Mouse (Mus musculus) CH12.LX (cell line): ENCODE measurements around the gene Maats1. TPM values are rescaled to one million over a fixed set of nuclear protein-coding genes. Genes with fewer than 3 reads are reported as not detected.

Experiments
- DNase-seq: peaks from one replicate; pipeline ENCODE4 v3.0.0-alpha.2; 2013; ENCODE audit errors: extremely low read depth
- H3K27ac ChIP-seq: 2 replicates; pipeline ENCODE4 v1.5.1; 2012; ENCODE audit warnings: low read depth, mild to moderate bottlenecking, control low read depth, moderate library complexity; ENCODE audit not compliant: insufficient read depth
- H3K27me3 ChIP-seq: replicated peaks from 2 replicates; pipeline ENCODE3; 2012; ENCODE audit warnings: inconsistent platforms
- H3K36me3 ChIP-seq, 2 experiments: replicated peaks in 1 of 2; 2 replicates each; pipeline versions ENCODE3 to v1.6.1; 2012; ENCODE audit warnings: inconsistent platforms in 1 of 2, low read length in 1 of 2, mild to moderate bottlenecking in 1 of 2, mixed read lengths in 1 of 2, moderate library complexity in 1 of 2; ENCODE audit not compliant: control insufficient read depth in 1 of 2, insufficient read depth in 1 of 2
- H3K4me1 ChIP-seq, 2 experiments: 2 replicates each; pipeline ENCODE4 v1.6.1; 2012; ENCODE audit warnings: inconsistent platforms in 1 of 2, moderate library complexity in 1 of 2; ENCODE audit not compliant: insufficient read depth in 2 of 2, control insufficient read depth in 1 of 2
- H3K4me2 ChIP-seq: 2 replicates; pipeline ENCODE4 v1.6.1; 2012; ENCODE audit warnings: low read depth, mild to moderate bottlenecking, control low read depth; ENCODE audit not compliant: poor library complexity, insufficient read depth, severe bottlenecking
- H3K4me3 ChIP-seq, 3 experiments: fragments of 150-350 bp in 1 of 3; sonication (generic) in 1 of 3; replicated peaks in 1 of 3; 2 replicates each; pipeline versions ENCODE3 to v1.5.1; 2011 to 2012; ENCODE audit warnings: low read depth in 2 of 3, low read length in 2 of 3, mild to moderate bottlenecking in 2 of 3, moderate library complexity in 2 of 3, control low read depth in 1 of 3, improper control_type of control experiment in 1 of 3, inconsistent platforms in 1 of 3, mixed read lengths in 1 of 3; ENCODE audit not compliant: poor library complexity in 1 of 3
- H3K79me2 ChIP-seq: replicated peaks from 2 replicates; pipeline ENCODE4 v1.6.1; 2012; ENCODE audit warnings: mild to moderate bottlenecking, moderate library complexity; ENCODE audit not compliant: control insufficient read depth, poor library complexity, insufficient read depth, severe bottlenecking; ENCODE audit errors: extremely low read depth
- H3K9ac ChIP-seq: 2 replicates; pipeline ENCODE4 v1.6.1; 2012; ENCODE audit warnings: low read depth, mild to moderate bottlenecking, control low read depth, moderate library complexity; ENCODE audit not compliant: insufficient read depth
- H3K9me3 ChIP-seq: replicated peaks from 2 replicates; pipeline ENCODE3; 2012; ENCODE audit warnings: low read length, inconsistent platforms, mixed read lengths
- BHLHE40 ChIP-seq: IDR thresholded peaks from 2 replicates; pipeline ENCODE4 v1.6.1; 2011; ENCODE audit warnings: mild to moderate bottlenecking, low read depth, low read length, improper control_type of control experiment
- CHD1 ChIP-seq: IDR thresholded peaks from 2 replicates; pipeline ENCODE4 v1.6.1; 2012; ENCODE audit warnings: low read depth, low read length, improper control_type of control experiment, inconsistent platforms
- CHD2 ChIP-seq: IDR thresholded peaks from 2 replicates; pipeline ENCODE4 v1.6.1; 2011; ENCODE audit warnings: low read length, improper control_type of control experiment
- E2F4 ChIP-seq: IDR thresholded peaks from 2 replicates; pipeline ENCODE4 v1.6.1; 2011; ENCODE audit warnings: low read depth, low read length, improper control_type of control experiment; ENCODE audit not compliant: insufficient replicate concordance
- ELF1 ChIP-seq: IDR thresholded peaks from 2 replicates; pipeline ENCODE4 v1.6.1; 2014; ENCODE audit warnings: low read depth, mild to moderate bottlenecking, inconsistent platforms, low read length, improper control_type of control experiment
- EP300 ChIP-seq: IDR thresholded peaks from 2 replicates; pipeline ENCODE4 v1.6.1; 2011; ENCODE audit warnings: low read length, improper control_type of control experiment
- ETS1 ChIP-seq: conservative IDR thresholded peaks from 2 replicates; pipeline ENCODE4 v1.6.1; 2012; ENCODE audit warnings: low read depth, mild to moderate bottlenecking, inconsistent platforms, low read length, improper control_type of control experiment, moderate library complexity
- HCFC1 ChIP-seq: IDR thresholded peaks from 2 replicates; pipeline ENCODE4 v1.6.1; 2012; ENCODE audit warnings: low read depth, mild to moderate bottlenecking, inconsistent platforms, low read length, improper control_type of control experiment
- IRF4 ChIP-seq: IDR thresholded peaks from 2 replicates; pipeline ENCODE4 v1.6.1; 2014; ENCODE audit warnings: low read depth, mild to moderate bottlenecking, inconsistent platforms, low read length, improper control_type of control experiment
- KAT2A ChIP-seq: IDR thresholded peaks from 2 replicates; pipeline ENCODE4 v1.6.1; 2012; ENCODE audit warnings: low read length, improper control_type of control experiment, inconsistent platforms; ENCODE audit not compliant: insufficient replicate concordance
- MAX ChIP-seq: IDR thresholded peaks from 2 replicates; pipeline ENCODE4 v1.6.1; 2011; ENCODE audit warnings: low read length, improper control_type of control experiment
- MAZ ChIP-seq: IDR thresholded peaks from 2 replicates; pipeline ENCODE4 v1.6.1; 2012; ENCODE audit warnings: low read depth, mild to moderate bottlenecking, inconsistent platforms, low read length, improper control_type of control experiment, moderate library complexity
- MEF2A ChIP-seq: IDR thresholded peaks from 2 replicates; pipeline ENCODE4 v1.6.1; 2014; ENCODE audit warnings: low read depth, mild to moderate bottlenecking, inconsistent platforms, low read length, improper control_type of control experiment, borderline replicate concordance
- MXI1 ChIP-seq: IDR thresholded peaks from 2 replicates; pipeline ENCODE4 v1.6.1; 2011; ENCODE audit warnings: mild to moderate bottlenecking, low read depth, low read length, improper control_type of control experiment
- MYC ChIP-seq: IDR thresholded peaks from 2 replicates; pipeline ENCODE4 v1.6.1; 2011; ENCODE audit warnings: low read depth, mild to moderate bottlenecking, improper control_type of control experiment, low read length
- NELFE ChIP-seq: IDR thresholded peaks from 2 replicates; pipeline ENCODE4 v1.6.1; 2011; ENCODE audit warnings: low read depth, low read length, improper control_type of control experiment
- NRF1 ChIP-seq: IDR thresholded peaks from 2 replicates; pipeline ENCODE4 v1.6.1; 2014; ENCODE audit warnings: low read depth, mild to moderate bottlenecking, inconsistent platforms, low read length, improper control_type of control experiment, moderate library complexity
- PAX5 ChIP-seq: IDR thresholded peaks from 2 replicates; pipeline ENCODE4 v1.6.1; 2012; ENCODE audit warnings: low read length, inconsistent platforms, mixed read lengths
- POLR2A ChIP-seq: IDR thresholded peaks from 2 replicates; pipeline ENCODE4 v1.6.1; 2011; ENCODE audit warnings: low read depth, mild to moderate bottlenecking, improper control_type of control experiment, low read length
- POLR2AphosphoS2 ChIP-seq: IDR thresholded peaks from 2 replicates; pipeline ENCODE4 v1.6.1; 2011; ENCODE audit warnings: low read depth, low read length, improper control_type of control experiment
- RAD21 ChIP-seq: IDR thresholded peaks from 2 replicates; pipeline ENCODE4 v1.6.1; 2011; ENCODE audit warnings: low read depth, mild to moderate bottlenecking, low read length, improper control_type of control experiment, moderate library complexity
- SIN3A ChIP-seq: IDR thresholded peaks from 2 replicates; pipeline ENCODE4 v1.6.1; 2012; ENCODE audit warnings: low read length, improper control_type of control experiment, inconsistent platforms
- SMC3 ChIP-seq: IDR thresholded peaks from 2 replicates; pipeline ENCODE4 v1.6.1; 2011; ENCODE audit warnings: low read depth, low read length, improper control_type of control experiment
- TBP ChIP-seq: conservative IDR thresholded peaks from 2 replicates; pipeline ENCODE4 v1.6.1; 2011; ENCODE audit warnings: low read depth, low read length, improper control_type of control experiment
- UBTF ChIP-seq: IDR thresholded peaks from 2 replicates; pipeline ENCODE4 v1.6.1; 2012; ENCODE audit warnings: low read depth, mild to moderate bottlenecking, inconsistent platforms, low read length, improper control_type of control experiment, moderate library complexity
- USF2 ChIP-seq: conservative IDR thresholded peaks from 2 replicates; pipeline ENCODE4 v1.6.1; 2011; ENCODE audit warnings: low read depth, low read length, improper control_type of control experiment
- ZMIZ1 ChIP-seq: IDR thresholded peaks from 2 replicates; pipeline ENCODE4 v1.6.1; 2012; ENCODE audit warnings: low read depth, mild to moderate bottlenecking, inconsistent platforms, low read length, improper control_type of control experiment
- ZNF384 ChIP-seq: IDR thresholded peaks from 2 replicates; pipeline ENCODE4 v1.6.1; 2012; ENCODE audit warnings: low read depth, low read length, improper control_type of control experiment, inconsistent platforms
- dilution Hi-C: fragments of 300-500 bp; cut with MboI; formaldehyde crosslinking; loops from 2 replicates; pipeline ENCODE4 v1.14.3; 2020; ENCODE audit warnings: low sequenced_read_pairs; ENCODE audit not compliant: extremely low pct_unique_long_range_greater_than_20kb, extremely low pct_ligation_motif_present
- in situ Hi-C: fragments of 300-500 bp; cut with MboI; formaldehyde crosslinking; loops from 3 replicates; pipeline ENCODE4 v1.14.3; 2019; ENCODE audit warnings: low sequenced_read_pairs, low pct_ligation_motif_present, low pct_unique_long_range_greater_than_20kb, mixed read lengths
- polyA plus RNA-seq: library from polyadenylated mRNA; unstranded; fragments of >175 nt; gene quantifications from 2 replicates; pipeline ENCODE4 v1.2.1, GENCODE M21; 2012; ENCODE audit warnings: low read depth; ENCODE audit not compliant: insufficient read length
- total RNA-seq, 2 experiments: library from RNA; depleted of rRNA; stranded (reverse); fragments of 300-350 nt in 1 of 2; fragments of >200 nt in 1 of 2; gene quantifications; 2 replicates each; pipeline ENCODE4 v1.2.3; 2012 to 2014

Maats1 gene
- total and polyA plus RNA-seq, 3 experiments = 1.9 to 3.9 (median 2.0) TPM

- H3K27ac ChIP-seq = peak overlapping the region; percentile 21
- H3K27me3 ChIP-seq = no peaks in the 10 kb centered on the region
- H3K4me1 ChIP-seq = peaks cover 16 to 54% of the 10 kb centered on the region in 2 experiments
Observed at GRCm38 (mm10) chr16:38347588-38347987, 5.6 kb upstream of the Maats1 start.

DNA sequence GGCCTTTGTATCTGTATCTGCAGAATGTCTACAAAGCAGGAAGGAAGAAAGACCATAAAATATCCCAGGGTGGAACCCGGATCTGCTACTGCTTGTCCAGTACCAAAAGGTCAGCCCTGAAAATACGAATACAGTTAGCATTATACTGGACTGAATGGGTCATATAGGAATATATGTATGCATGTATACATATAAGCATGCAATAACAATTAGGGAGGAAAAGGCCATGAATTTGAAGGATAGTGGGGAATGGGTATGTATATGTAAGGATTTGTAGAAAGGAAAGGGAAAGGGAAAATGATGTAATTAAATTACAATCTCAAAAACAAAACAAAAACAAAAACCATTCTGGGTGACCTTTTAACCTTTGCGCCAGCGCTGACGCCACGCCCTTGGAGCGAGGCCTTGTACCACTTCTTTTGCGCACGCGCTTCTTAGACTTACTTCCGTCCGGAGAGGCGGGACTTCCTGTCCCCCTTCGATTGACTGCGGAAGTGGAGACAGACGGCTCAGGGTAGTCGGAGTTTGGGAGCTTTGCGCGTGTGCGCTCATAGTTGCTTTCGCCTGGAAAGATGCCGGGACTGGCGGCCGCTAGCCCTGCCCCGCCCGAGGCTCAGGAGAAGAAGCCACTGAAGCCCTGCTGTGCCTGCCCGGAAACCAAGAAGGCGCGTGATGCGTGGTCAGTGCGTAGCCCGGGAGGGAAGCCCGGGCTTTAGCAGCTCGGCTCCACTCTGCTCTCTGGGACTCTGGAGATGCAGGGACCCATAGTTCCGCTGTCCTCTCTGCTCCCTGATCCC lies 4.8 kb upstream of the Maats1 start, which contains the start of the genes Cox17 and Gm21987:
Gene Cox17 (plus strand): TSS at position 463 of the 797 bp plus-strand sequence.
Gene Gm21987 (plus strand): TSS at position 512 of the 797 bp plus-strand sequence.
- peak within 1 kb of the TSS; percentile 82 for H3K27ac ChIP-seq
- no peaks in the 10 kb centered on the region for H3K9me3 ChIP-seq
- peak within 1 kb of the TSS; percentile 87 for H3K4me2 ChIP-seq
- peaks cover 46% of the 10 kb centered on the region for H3K79me2 ChIP-seq
- dilution Hi-C loops = no loop called here
- in situ Hi-C loops = loop anchor here (5.0 to 25.0 kb wide), 4 partner anchors 56 to 691 kb away; partner anchors contain the start of gene Arhgap31
- H3K27me3 ChIP-seq = no peaks in the 10 kb centered on the region
- DNase-seq = peak; percentile 99
- H3K9ac ChIP-seq = peak within 1 kb of the TSS; percentile 99
- H3K4me1 ChIP-seq = peaks cover 15 to 49% of the 10 kb centered on the region in 2 experiments
- peaks cover 20 to 25% of the 10 kb centered on the region in 2 experiments for H3K36me3 ChIP-seq
- H3K4me3 ChIP-seq = peak within 1 kb of the TSS; percentile 66 to 92 (median 85)
- TF ChIP-seq POLR2A = peak; percentile 96
- TF ChIP-seq CHD2 = 0 out of 2 replicates have a peak, but pooled peaks have one; percentile 28
- TF ChIP-seq ZMIZ1 = peak; percentile 82; the same call in 1 of the 2 replicates
- peak; percentile 97 for TF ChIP-seq SIN3A
- TF ChIP-seq MYC = peak; percentile 78
- TF ChIP-seq NRF1 = peak; percentile 91
- 0 out of 2 replicates have a peak, but pooled peaks have one; percentile 13 for TF ChIP-seq USF2
- peak; percentile 96 for TF ChIP-seq MXI1
- TF ChIP-seq MAX = peak; percentile 75
- TF ChIP-seq TBP = peak; percentile 87
- TF ChIP-seq PAX5 = no peak
- peak; percentile 64 for TF ChIP-seq ETS1
- TF ChIP-seq MEF2A = peak; percentile 45; the same call in 1 of the 2 replicates
- no peak for TF ChIP-seq UBTF
- peak; percentile 64; the same call in 1 of the 2 replicates for TF ChIP-seq E2F4
- no peak; the same call in 1 of the 2 replicates for TF ChIP-seq SMC3
- TF ChIP-seq KAT2A = peak; percentile 87
- TF ChIP-seq HCFC1 = peak; percentile 91
- TF ChIP-seq EP300 = no peak
- TF ChIP-seq MAZ = no peak
- TF ChIP-seq NELFE = peak; percentile 97
- TF ChIP-seq IRF4 = peak; percentile 59
- no peak for TF ChIP-seq RAD21
- TF ChIP-seq POLR2AphosphoS2 = no peak
- peak; percentile 3; the same call in 1 of the 2 replicates for TF ChIP-seq BHLHE40
- TF ChIP-seq ZNF384 = no peak
- TF ChIP-seq ELF1 = peak; percentile 99
- 0 out of 2 replicates have a peak, but pooled peaks have one; percentile 58 for TF ChIP-seq CHD1

More at GRCm38 (mm10) chr16:38347588-38347987, 5.6 kb upstream of the Maats1 start:
- peaks cover 51% of the 10 kb centered on the region for H3K79me2 ChIP-seq
- no peak for DNase-seq
- dilution Hi-C loops (no loop called here), in situ Hi-C loops (loop anchor here (5.0 to 25.0 kb wide), 4 partner anchors 55 to 690 kb away; partner anchors contain the start of gene Arhgap31)
- H3K4me3 ChIP-seq = peak overlapping the region; percentile 66 to 92 (median 85)
- H3K36me3 ChIP-seq = peaks cover 27 to 33% of the 10 kb centered on the region in 2 experiments
- peak overlapping the region; percentile 99 for H3K9ac ChIP-seq
- TF ChIP-seq ZNF384 (no peak), NELFE (no peak), IRF4 (peak; percentile 59; the same call in 1 of the 2 replicates), SMC3 (peak; percentile 2; the same call in 1 of the 2 replicates), MYC (peak; percentile 40; the same call in 1 of the 2 replicates)
- H3K9me3 ChIP-seq = no peaks in the 10 kb centered on the region
- H3K4me2 ChIP-seq = peak overlapping the region; percentile 83
